Mouse (Mus musculus): Measurements from ENCODE around the gene Klk1b24. TPM values are rescaled to one million over a fixed set of nuclear protein-coding genes. Genes with fewer than 3 reads are reported as not detected.

The Klk1b24 gene
- polyA plus RNA-seq (2017; shearing (Covaris generic)) = not detected

DNA sequence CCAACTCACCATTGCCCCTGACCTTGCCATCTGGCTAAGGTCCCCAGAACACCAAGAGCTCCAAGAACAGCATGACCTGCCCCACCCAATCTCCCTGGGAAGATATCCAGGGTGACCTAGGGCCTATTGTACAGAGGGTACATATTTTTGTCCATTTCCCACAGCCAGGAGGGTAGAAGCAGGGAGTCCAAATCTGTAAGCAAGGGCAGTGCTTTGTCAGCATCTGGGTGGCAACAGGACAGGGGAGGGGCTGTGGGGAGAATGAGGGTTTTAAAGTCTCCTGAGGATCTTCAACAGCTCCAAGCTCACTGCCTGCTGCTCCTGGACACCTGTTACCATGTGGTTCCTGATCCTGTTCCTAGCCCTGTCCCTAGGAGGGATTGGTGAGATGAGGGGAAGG is at the start of gene Klk1b24:
Gene Klk1b24, plus strand, starts transcription at position 301 of the 400 bp plus-strand sequence.

DNA sequence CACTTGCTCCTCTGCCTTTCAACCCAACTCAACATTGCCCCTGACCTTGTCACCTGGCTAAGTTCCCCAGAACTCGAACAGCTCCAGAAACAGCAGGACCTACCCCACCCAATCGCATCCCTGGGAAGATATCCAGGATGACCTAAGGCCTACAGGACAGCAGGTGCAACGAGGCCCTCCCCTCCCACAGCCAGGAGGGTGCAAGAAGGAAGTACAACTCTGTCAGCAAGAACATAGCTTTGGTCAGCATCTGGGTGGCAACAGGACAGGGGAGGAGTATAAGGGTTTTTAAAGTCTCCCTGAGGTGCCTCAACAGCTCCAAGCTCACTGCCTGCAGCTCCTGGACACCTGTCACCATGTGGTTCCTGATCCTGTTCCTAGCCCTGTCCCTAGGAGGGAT is 9.9 kb downstream of the Klk1b24 start, which contains the start of gene Klk1b3:
Gene Klk1b3, plus strand, starts transcription at position 301 of the 400 bp plus-strand sequence.

DNA sequence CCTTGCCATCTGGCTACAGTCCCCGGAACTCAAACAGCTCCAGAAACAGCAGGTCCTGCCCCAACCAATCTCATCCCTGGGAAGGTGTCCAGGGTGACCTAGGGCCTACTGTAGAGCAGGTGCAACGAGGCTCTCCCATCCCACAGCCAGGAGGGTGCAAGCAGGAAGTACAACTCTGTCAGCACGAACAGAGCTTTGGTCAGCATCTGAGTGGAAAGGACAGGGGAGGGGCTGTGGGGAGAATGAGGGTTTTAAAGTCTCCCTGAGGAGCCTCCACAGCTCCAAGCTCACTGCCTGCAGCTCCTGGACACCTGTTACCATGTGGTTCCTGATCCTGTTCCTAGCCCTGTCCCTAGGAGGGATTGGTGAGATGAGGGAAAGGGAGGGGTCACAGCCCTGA is 19.1 kb downstream of the Klk1b24 start, which contains the start of gene Klk1b4:
Gene Klk1b4, plus strand, starts transcription at position 301 of the 400 bp plus-strand sequence.

DNA sequence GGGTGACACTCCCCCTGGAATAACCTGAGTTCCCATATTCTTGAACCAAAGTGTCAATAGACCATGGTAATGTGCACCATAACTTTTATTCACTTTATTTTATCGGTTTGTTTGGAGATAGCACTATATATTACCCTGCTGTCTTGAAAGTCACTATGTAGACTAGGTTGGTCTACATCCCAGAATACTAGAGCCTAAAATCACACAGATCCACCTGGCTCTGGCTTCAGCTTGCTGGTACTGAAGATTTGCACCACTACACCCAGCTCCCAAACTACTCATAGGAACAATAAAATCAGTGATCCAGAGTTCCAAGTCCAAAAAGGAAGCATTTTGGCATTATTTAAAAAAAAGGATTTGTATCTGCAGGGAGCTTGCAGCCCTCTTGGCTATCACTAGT is 27.6 kb downstream of the Klk1b24 start, which contains the start of gene Klk1b5:
Gene Klk1b5, plus strand, starts transcription at position 301 of the 400 bp plus-strand sequence.

DNA sequence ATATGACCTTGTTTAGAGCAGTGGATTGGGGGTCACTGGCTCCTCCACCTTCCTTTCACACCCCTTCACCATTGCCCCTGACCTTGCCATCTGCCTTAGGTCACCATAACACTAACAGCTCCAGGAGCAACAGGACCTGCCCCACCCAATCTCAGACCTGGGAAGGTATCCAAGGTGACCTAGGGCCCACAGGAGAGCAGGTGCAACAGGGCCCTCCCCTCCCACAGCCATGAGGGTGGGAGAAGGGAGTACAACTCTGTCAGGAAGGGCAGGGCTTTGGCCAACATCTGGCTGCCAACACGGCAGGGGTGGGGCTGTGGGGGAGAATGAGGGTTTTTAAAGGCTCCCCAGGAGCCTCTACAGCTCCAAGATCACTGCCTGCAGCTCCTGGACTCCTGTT is 37.0 kb downstream of the Klk1b24 start, which contains the start of gene Klk1:
Gene Klk1, plus strand, starts transcription at position 285 of the 400 bp plus-strand sequence.

DNA sequence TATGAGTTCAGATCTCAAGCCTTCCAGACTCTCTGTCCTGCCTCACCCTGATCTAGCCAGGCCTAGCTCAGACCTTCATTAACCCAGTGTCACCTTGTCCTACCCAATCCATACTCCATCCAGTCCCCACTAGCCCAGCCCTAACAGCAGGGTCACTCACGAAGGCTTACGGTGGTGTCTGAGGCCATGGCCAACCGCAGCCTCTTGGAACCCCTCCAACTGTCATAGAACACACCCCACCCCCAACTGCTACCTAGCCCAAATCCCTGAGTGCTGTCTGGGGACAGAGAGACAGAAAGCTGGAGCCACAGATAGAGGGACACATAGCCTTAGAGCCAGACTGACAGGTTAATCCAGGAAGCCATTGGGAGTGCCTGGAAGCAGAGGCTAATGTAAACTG is 47.9 kb downstream of the Klk1b24 start, which contains the start of gene Gm36864:
Gene Gm36864, plus strand, starts transcription at position 269 of the 400 bp plus-strand sequence.

Other genes with a start within 250 kb of the Klk1b24 start
- not detected for gene Klk1b8, start 237.6 kb upstream of the Klk1b24 start, polyA plus RNA-seq (2017; shearing (Covaris generic))
- gene Klk1b1, start 221.5 kb upstream of the Klk1b24 start, polyA plus RNA-seq (2017; shearing (Covaris generic)) = not detected
- gene Klk1b9, start 212.2 kb upstream of the Klk1b24 start, polyA plus RNA-seq (2017; shearing (Covaris generic)) = not detected
- gene Klk1b11, start 192.4 kb upstream of the Klk1b24 start, polyA plus RNA-seq (2017; shearing (Covaris generic)) = not detected
- not detected for gene Klk1b26, start 176.1 kb upstream of the Klk1b24 start, polyA plus RNA-seq (2017; shearing (Covaris generic))
- not detected for gene Klk1b27, start 135.9 kb upstream of the Klk1b24 start, polyA plus RNA-seq (2017; shearing (Covaris generic))
- not detected for gene Klk1b21, start 85.9 kb upstream of the Klk1b24 start, polyA plus RNA-seq (2017; shearing (Covaris generic))
- not detected for gene Klk1b22, start 75.6 kb upstream of the Klk1b24 start, polyA plus RNA-seq (2017; shearing (Covaris generic))
- not detected for gene Klk1b16, start 51.5 kb upstream of the Klk1b24 start, polyA plus RNA-seq (2017; shearing (Covaris generic))
- not detected for gene Klk1b3, start 10.0 kb downstream of the Klk1b24 start, polyA plus RNA-seq (2017; shearing (Covaris generic))
- not detected for gene Klk1b4, start 19.2 kb downstream of the Klk1b24 start, polyA plus RNA-seq (2017; shearing (Covaris generic))
- gene Klk1b5, start 27.7 kb downstream of the Klk1b24 start, polyA plus RNA-seq (2017; shearing (Covaris generic)) = not detected
- gene Klk1, start 37.1 kb downstream of the Klk1b24 start, polyA plus RNA-seq (2017; shearing (Covaris generic)) = not detected
- gene Gm36864, start 47.9 kb downstream of the Klk1b24 start, polyA plus RNA-seq (2017; shearing (Covaris generic)) = not detected
- 0.85 TPM for gene 1700028J19Rik, start 58.5 kb downstream of the Klk1b24 start, polyA plus RNA-seq (2017; shearing (Covaris generic))
- gene 2410002F23Rik, start 58.5 kb downstream of the Klk1b24 start, polyA plus RNA-seq (2017; shearing (Covaris generic)) = 192 TPM
- not detected for gene Acp4, start 69.1 kb downstream of the Klk1b24 start, polyA plus RNA-seq (2017; shearing (Covaris generic))
- not detected for gene Gm15517, start 73.2 kb downstream of the Klk1b24 start, polyA plus RNA-seq (2017; shearing (Covaris generic))
- gene Clec11a, start 118.7 kb downstream of the Klk1b24 start, polyA plus RNA-seq (2017; shearing (Covaris generic)) = 0.12 TPM
- 0.47 TPM for gene Shank1, start 122.0 kb downstream of the Klk1b24 start, polyA plus RNA-seq (2017; shearing (Covaris generic))
- gene Syt3, start 195.9 kb downstream of the Klk1b24 start, polyA plus RNA-seq (2017; shearing (Covaris generic)) = 0.77 TPM
- not detected for gene 1700008O03Rik, start 197.6 kb downstream of the Klk1b24 start, polyA plus RNA-seq (2017; shearing (Covaris generic))
- not detected for gene Lrrc4b, start 240.8 kb downstream of the Klk1b24 start, polyA plus RNA-seq (2017; shearing (Covaris generic))